Mouse (Mus musculus) brain, embryonic 14.5 days (tissue): ENCODE data around the gene Pnmal2. TPM values are rescaled to one million over a fixed set of nuclear protein-coding genes. Genes with fewer than 3 reads are reported as not detected.

Experiments used
- DNase-seq: peaks from one replicate; pipeline ENCODE4 v3.0.0-alpha.2; 2011; ENCODE audit warnings: low read depth
- CTCF ChIP-seq: fragments of 200-500 bp; IDR thresholded peaks from 2 replicates; pipeline ENCODE4 v1.5.1; 2012; ENCODE audit warnings: inconsistent platforms, mild to moderate bottlenecking, moderate library complexity, borderline replicate concordance; ENCODE audit not compliant: insufficient read depth, insufficient read length; ENCODE audit errors: extremely low read depth
- POLR2A ChIP-seq: fragments of 200-500 bp; IDR thresholded peaks from 2 replicates; pipeline ENCODE4 v1.6.1; 2012; ENCODE audit warnings: mild to moderate bottlenecking, inconsistent platforms, borderline replicate concordance; ENCODE audit not compliant: poor library complexity, insufficient read depth, insufficient read length, severe bottlenecking; ENCODE audit errors: extremely low read depth
- polyA plus RNA-seq: library from polyadenylated mRNA; depleted of rRNA; stranded (reverse); fragments of >200 nt; gene quantifications from 2 replicates; pipeline ENCODE4 v1.2.3, GENCODE M21; 2012

The Pnmal2 gene
- polyA plus RNA-seq, 1 experiment: 96.9 TPM

- no peak for TF ChIP-seq POLR2A
- no peak for TF ChIP-seq CTCF
- no peak for DNase-seq
Measured at GRCm38 (mm10) chr7:16974018-16974417, 29.5 kb downstream of the Pnmal2 start.

- no peak for TF ChIP-seq CTCF
- DNase-seq: no peak
Measured at GRCm38 (mm10) chr7:16976298-16976697, 31.8 kb downstream of the Pnmal2 start.

GRCm38 (mm10) chr7:16978173-16978572 lies 33.7 kb downstream of the Pnmal2 start:
- no peak for DNase-seq
- TF ChIP-seq CTCF (no peak), POLR2A (no peak)

GRCm38 (mm10) chr7:16978593-16978992 lies 34.1 kb downstream of the Pnmal2 start:
- TF ChIP-seq POLR2A: no peak
- TF ChIP-seq CTCF: no peak
- no peak for DNase-seq

- peak; percentile 74 for DNase-seq
- TF ChIP-seq CTCF (no peak), POLR2A (no peak)
Measured at GRCm38 (mm10) chr7:16980348-16980747, 35.9 kb downstream of the Pnmal2 start.

GRCm38 (mm10) chr7:16982859-16983568 lies 38.5 kb downstream of the Pnmal2 start, which contains the start of gene Gm42372:
Gm42372 (plus strand) TSS chr7:16983086.
- peak; percentile 96 for DNase-seq
- TF ChIP-seq POLR2A (no peak), CTCF (no peak)

GRCm38 (mm10) chr7:16987541-16988149 lies 43.2 kb downstream of the Pnmal2 start:
- DNase-seq: peak; percentile 78
- TF ChIP-seq POLR2A (no peak), CTCF (no peak)

- peak; percentile 86 for DNase-seq
- TF ChIP-seq CTCF: no peak
- TF ChIP-seq POLR2A: no peak
Measured at GRCm38 (mm10) chr7:16988405-16988804, 43.9 kb downstream of the Pnmal2 start.

GRCm38 (mm10) chr7:16990006-16990744 lies 45.7 kb downstream of the Pnmal2 start:
- TF ChIP-seq POLR2A: no peak
- TF ChIP-seq CTCF: no peak
- DNase-seq: peak; percentile 53

- peak; percentile 94 for DNase-seq
- no peak for TF ChIP-seq POLR2A
- no peak for TF ChIP-seq CTCF
Measured at GRCm38 (mm10) chr7:16991681-16992450, 47.4 kb downstream of the Pnmal2 start.

- no peak for DNase-seq
- TF ChIP-seq CTCF (no peak), POLR2A (no peak)
Measured at GRCm38 (mm10) chr7:16992451-16992807, 47.9 kb downstream of the Pnmal2 start, which contains the start of gene Ccdc8. Ccdc8 (plus strand) TSS chr7:16992708.
